Mouse (Mus musculus) mature B cell (primary cell): ENCODE measurements around the gene Hoxb5.

Experiments used
- in situ Hi-C: fragments of 300-500 bp; cut with MboI; formaldehyde crosslinking; loops from 2 replicates; pipeline ENCODE4 v1.14.3; 2019

Gene Hoxb5

GRCm38 (mm10) chr11:96301064-96301431, 2.1 kb upstream of the Hoxb5 start:
- in situ Hi-C loops = loop anchor here (10.0 kb wide), 1 partner anchor 254 kb away; no protein-coding TSS in a partner anchor

GRCm38 (mm10) chr11:96301837-96302236, 1.3 kb upstream of the Hoxb5 start:
- in situ Hi-C loops = loop anchor here (10.0 kb wide), 1 partner anchor 253 kb away; no protein-coding TSS in a partner anchor

GRCm38 (mm10) chr11:96302381-96303150, 570 bp upstream of the Hoxb5 start:
- in situ Hi-C loops = loop anchor here (10.0 kb wide), 1 partner anchor 252 kb away; no protein-coding TSS in a partner anchor

GRCm38 (mm10) chr11:96304381-96305195, 1.5 kb downstream of the Hoxb5 start:
- in situ Hi-C loops = loop anchor here (10.0 kb wide), 1 partner anchor 250 kb away; no protein-coding TSS in a partner anchor

- in situ Hi-C loops = loop anchor here (10.0 kb wide), 1 partner anchor 249 kb away; no protein-coding TSS in a partner anchor
Measured at GRCm38 (mm10) chr11:96305505-96306182, 2.5 kb downstream of the Hoxb5 start.

- in situ Hi-C loops = loop anchor here (10.0 kb wide), 1 partner anchor 248 kb away; no protein-coding TSS in a partner anchor
Measured at GRCm38 (mm10) chr11:96306183-96306907, 3.2 kb downstream of the Hoxb5 start.

- in situ Hi-C loops = loop anchor here (10.0 kb wide), 1 partner anchor 248 kb away; no protein-coding TSS in a partner anchor
Measured at GRCm38 (mm10) chr11:96306908-96307269, 3.8 kb downstream of the Hoxb5 start.

GRCm38 (mm10) chr11:96308763-96309162, 5.6 kb downstream of the Hoxb5 start:
- in situ Hi-C loops = loop anchor here (10.0 kb wide), 1 partner anchor 246 kb away; no protein-coding TSS in a partner anchor

- in situ Hi-C loops = loop anchor here (10.0 kb wide), 1 partner anchor 246 kb away; no protein-coding TSS in a partner anchor
Measured at GRCm38 (mm10) chr11:96309288-96309687, 6.2 kb downstream of the Hoxb5 start.

GRCm38 (mm10) chr11:96310183-96310938, 7.2 kb downstream of the Hoxb5 start:
- in situ Hi-C loops = no loop called here

- in situ Hi-C loops = no loop called here
Measured at GRCm38 (mm10) chr11:96311097-96311496, 8.0 kb downstream of the Hoxb5 start.

GRCm38 (mm10) chr11:96311520-96312417, 8.6 kb downstream of the Hoxb5 start:
- in situ Hi-C loops = no loop called here

- in situ Hi-C loops = no loop called here
Measured at GRCm38 (mm10) chr11:96313134-96313533, 10.0 kb downstream of the Hoxb5 start.

GRCm38 (mm10) chr11:96313806-96314428, 10.8 kb downstream of the Hoxb5 start:
- in situ Hi-C loops = no loop called here

- in situ Hi-C loops = no loop called here
Measured at GRCm38 (mm10) chr11:96314671-96315343, 11.7 kb downstream of the Hoxb5 start.

- in situ Hi-C loops = no loop called here
Measured at GRCm38 (mm10) chr11:96315344-96315681, 12.2 kb downstream of the Hoxb5 start.

GRCm38 (mm10) chr11:96316696-96317607, 13.8 kb downstream of the Hoxb5 start:
- in situ Hi-C loops = no loop called here
